Mouse (Mus musculus): ENCODE measurements around the gene Thpo. TPM values are rescaled to one million over a fixed set of nuclear protein-coding genes. Genes with fewer than 3 reads are reported as not detected.

Gene Thpo
- polyA plus RNA-seq, 1 experiment: 4.0 TPM

DNA sequence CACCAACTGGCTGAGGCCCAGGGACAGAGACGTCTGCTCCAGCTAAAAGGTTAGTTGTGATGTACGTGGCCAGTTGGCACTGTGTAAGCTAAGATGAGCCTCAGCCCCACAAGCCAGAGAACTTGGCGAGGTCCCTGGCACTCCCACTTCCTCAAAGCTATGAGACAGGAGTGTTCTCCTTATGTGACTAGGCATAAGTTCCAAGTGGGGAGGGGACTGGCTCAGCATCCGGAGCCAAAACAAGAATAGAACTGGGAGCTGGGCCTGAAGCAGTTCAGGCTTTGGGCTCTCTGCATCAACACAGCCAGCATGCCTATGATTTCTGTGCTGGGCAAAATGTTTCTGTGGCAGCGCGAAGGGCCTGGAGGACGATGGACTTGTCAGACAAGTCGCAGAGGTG lies 39.5 kb downstream of the Thpo start:
- peaks cover 8% of the 10 kb centered on the region for H3K4me1 ChIP-seq (ENCODE audit: control insufficient read depth, insufficient read depth, insufficient read length, low read length)
- H3K4me3 ChIP-seq (ENCODE audit: low read depth, low read length): no peak overlapping the region
- 67% methylated on average over 8 of the region's 8 CpGs for WGBS
- 0 out of 2 replicates have a peak overlapping the region, but pooled peaks have one; percentile 14 for H3K27ac ChIP-seq (ENCODE audit: insufficient read depth, low read depth, low read length)
- peaks cover 17% of the 10 kb centered on the region for H3K27me3 ChIP-seq (ENCODE audit: control insufficient read depth, insufficient read depth, low read length)
- H3K36me3 ChIP-seq (ENCODE audit: control insufficient read depth, insufficient read depth, low read length): peaks cover 20% of the 10 kb centered on the region
- no peak for TF ChIP-seq POLR2A (IDR thresholded peaks at IDR 0.05; ENCODE audit: low read depth, low read length)
- no peak for TF ChIP-seq CTCF (IDR thresholded peaks at IDR 0.05; ENCODE audit: extremely low read depth, insufficient read length, insufficient replicate concordance, low read depth, low read length)

DNA sequence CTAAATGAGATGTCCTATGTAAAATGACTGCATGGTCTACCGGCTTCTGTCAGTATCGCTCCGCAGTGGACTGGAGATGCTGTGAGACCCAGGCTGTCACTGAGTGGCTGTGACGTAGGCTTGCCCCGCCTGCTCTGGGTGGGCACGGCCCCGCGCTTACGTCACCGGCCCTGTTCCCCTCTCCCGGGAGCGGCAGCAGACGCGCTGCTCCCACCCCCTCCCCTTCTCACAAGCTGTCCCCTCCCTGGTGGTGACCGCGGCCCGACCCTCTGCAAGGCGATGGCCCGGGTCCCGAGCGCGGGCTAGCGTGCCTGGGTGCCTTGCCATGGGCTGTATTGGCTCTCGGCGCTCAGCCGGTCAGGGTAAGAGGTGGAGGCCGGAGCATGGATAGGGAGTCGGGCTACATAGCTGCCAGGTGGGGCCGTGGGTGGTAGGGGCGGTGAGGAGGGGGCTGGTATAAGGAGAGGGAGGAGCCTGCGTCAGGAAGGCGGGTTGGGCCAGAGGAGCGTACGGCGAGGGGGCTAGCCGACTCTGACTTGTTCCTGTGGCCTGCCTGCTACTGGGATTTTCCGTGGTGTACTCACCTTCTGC lies 41.1 kb downstream of the Thpo start, which contains the start of gene Fam131a:
Fam131a (plus strand) TSS at position 131 of the 591 bp plus-strand sequence.
- H3K27me3 ChIP-seq (ENCODE audit: control insufficient read depth, insufficient read depth, low read length): peaks cover 17% of the 10 kb centered on the region
- peaks cover 36% of the 10 kb centered on the region for H3K36me3 ChIP-seq (ENCODE audit: control insufficient read depth, insufficient read depth, low read length)
- under 1% methylated on average over 37 of the region's 37 CpGs for WGBS
- 0 out of 2 replicates have a peak within 1 kb of the TSS, but pooled peaks have one; percentile 21 for H3K27ac ChIP-seq (ENCODE audit: insufficient read depth, low read depth, low read length)
- peak within 1 kb of the TSS; percentile 60 for H3K4me3 ChIP-seq (ENCODE audit: low read depth, low read length)
- H3K4me1 ChIP-seq (ENCODE audit: control insufficient read depth, insufficient read depth, insufficient read length, low read length): peaks cover 8% of the 10 kb centered on the region
- no peak; the same call in 1 of the 2 replicates for TF ChIP-seq POLR2A (IDR thresholded peaks at IDR 0.05; ENCODE audit: low read depth, low read length)
- no peak for TF ChIP-seq CTCF (IDR thresholded peaks at IDR 0.05; ENCODE audit: extremely low read depth, insufficient read length, insufficient replicate concordance, low read depth, low read length)

DNA sequence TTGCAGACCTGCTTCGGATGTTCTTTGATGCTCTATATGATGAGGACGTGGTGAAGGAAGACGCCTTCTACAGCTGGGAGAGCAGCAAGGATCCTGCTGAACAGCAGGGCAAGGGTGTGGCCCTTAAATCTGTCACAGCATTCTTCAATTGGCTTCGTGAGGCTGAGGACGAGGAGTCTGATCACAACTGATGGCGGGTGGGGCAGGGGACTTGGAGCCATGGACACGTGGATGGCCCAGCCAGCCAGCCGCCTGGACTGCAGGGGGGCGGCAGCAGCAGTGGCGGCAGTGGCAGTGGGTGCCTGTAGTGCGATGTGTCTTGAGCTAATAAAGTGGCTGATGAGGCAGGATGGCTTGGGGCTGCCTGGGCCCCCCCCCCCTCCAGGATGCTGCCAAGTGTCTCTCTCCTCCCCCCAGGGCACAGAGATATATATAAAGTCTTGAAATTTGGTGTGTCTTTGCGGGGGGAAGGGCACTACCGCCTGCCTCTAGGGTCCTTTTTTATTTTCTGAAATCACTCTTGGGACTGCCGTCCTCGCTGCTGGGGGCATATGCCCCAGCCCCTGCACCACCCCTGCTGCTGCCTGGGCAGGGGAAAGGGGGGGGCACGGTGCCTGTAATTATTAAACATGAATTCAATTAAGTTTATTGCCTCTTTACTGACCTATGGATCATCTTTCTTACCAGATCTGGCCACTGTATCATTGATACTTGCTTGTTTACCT lies 41.9 kb downstream of the Thpo start:
- 71% methylated on average over 16 of the region's 16 CpGs for WGBS
- Histone ChIP-seq H3K36me3 (ENCODE audit: control insufficient read depth, insufficient read depth, low read length) (peaks cover 42% of the 10 kb centered on the region), H3K4me1 (ENCODE audit: control insufficient read depth, insufficient read depth, insufficient read length, low read length) (peaks cover 8% of the 10 kb centered on the region), H3K27ac (ENCODE audit: insufficient read depth, low read depth, low read length) (no peak overlapping the region), H3K27me3 (ENCODE audit: control insufficient read depth, insufficient read depth, low read length) (peaks cover 17% of the 10 kb centered on the region), H3K4me3 (ENCODE audit: low read depth, low read length) (no peak overlapping the region)
- TF ChIP-seq CTCF (IDR thresholded peaks at IDR 0.05; ENCODE audit: extremely low read depth, insufficient read length, insufficient replicate concordance, low read depth, low read length): no peak
- no peak for TF ChIP-seq POLR2A (IDR thresholded peaks at IDR 0.05; ENCODE audit: low read depth, low read length)

DNA sequence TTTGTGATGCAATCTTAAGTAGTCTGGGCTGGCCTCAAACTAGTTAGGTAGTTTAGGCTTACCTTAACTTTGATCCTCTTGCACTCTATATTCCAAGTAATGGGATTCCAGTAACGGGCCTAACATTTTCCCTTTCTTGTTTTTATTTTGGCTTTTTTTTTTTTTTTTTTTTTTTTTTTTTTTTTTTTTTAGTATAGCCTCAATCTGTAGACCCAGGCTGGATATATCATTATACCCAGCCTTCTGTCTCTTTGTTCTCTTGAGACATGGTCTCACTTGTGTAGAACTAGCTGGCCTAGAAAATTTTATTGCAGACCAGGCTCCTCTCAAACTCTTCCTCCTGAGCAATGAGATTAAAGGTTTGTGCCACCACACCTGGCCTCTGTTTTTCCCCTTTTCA lies 42.7 kb downstream of the Thpo start:
- 73% methylated on average over 1 of the region's 1 CpGs for WGBS
- peaks cover 8% of the 10 kb centered on the region for H3K4me1 ChIP-seq (ENCODE audit: control insufficient read depth, insufficient read depth, insufficient read length, low read length)
- no peak overlapping the region for H3K27ac ChIP-seq (ENCODE audit: insufficient read depth, low read depth, low read length)
- H3K36me3 ChIP-seq (ENCODE audit: control insufficient read depth, insufficient read depth, low read length): peaks cover 50% of the 10 kb centered on the region
- no peak for TF ChIP-seq POLR2A (IDR thresholded peaks at IDR 0.05; ENCODE audit: low read depth, low read length)
- TF ChIP-seq CTCF (IDR thresholded peaks at IDR 0.05; ENCODE audit: extremely low read depth, insufficient read length, insufficient replicate concordance, low read depth, low read length): no peak
- no peak overlapping the region for H3K4me3 ChIP-seq (ENCODE audit: low read depth, low read length)
- peaks cover 17% of the 10 kb centered on the region for H3K27me3 ChIP-seq (ENCODE audit: control insufficient read depth, insufficient read depth, low read length)

- 71% methylated on average over 3 of the region's 3 CpGs for WGBS
These were observed 43.5 kb downstream of the Thpo start for GRCm38 (mm10) chr16:20690774-20691173.

GRCm38 (mm10) chr16:20677974-20678675 lies 56.2 kb downstream of the Thpo start:
- H3K36me3 ChIP-seq (ENCODE audit: control insufficient read depth, insufficient read depth, low read length): peaks cover 66% of the 10 kb centered on the region
- WGBS: 47% methylated on average over 10 of the region's 10 CpGs
- H3K27me3 ChIP-seq (ENCODE audit: control insufficient read depth, insufficient read depth, low read length): no peaks in the 10 kb centered on the region
- TF ChIP-seq CTCF (IDR thresholded peaks at IDR 0.05; ENCODE audit: extremely low read depth, insufficient read length, insufficient replicate concordance, low read depth, low read length) (no peak), POLR2A (IDR thresholded peaks at IDR 0.05; ENCODE audit: low read depth, low read length) (no peak)
- H3K4me1 ChIP-seq (ENCODE audit: control insufficient read depth, insufficient read depth, insufficient read length, low read length): peaks cover 13% of the 10 kb centered on the region
- H3K4me3 ChIP-seq (ENCODE audit: low read depth, low read length): no peak overlapping the region
- no peak overlapping the region for H3K27ac ChIP-seq (ENCODE audit: insufficient read depth, low read depth, low read length)

More at GRCm38 (mm10) chr16:20690774-20691173, 43.5 kb downstream of the Thpo start:
- Histone ChIP-seq H3K4me3 (ENCODE audit: low read depth, low read length) (no peak overlapping the region), H3K4me1 (ENCODE audit: control insufficient read depth, insufficient read depth, insufficient read length, low read length) (peaks cover 3% of the 10 kb centered on the region), H3K27me3 (ENCODE audit: control insufficient read depth, insufficient read depth, low read length) (peaks cover 9% of the 10 kb centered on the region), H3K27ac (ENCODE audit: insufficient read depth, low read depth, low read length) (no peak overlapping the region), H3K36me3 (ENCODE audit: control insufficient read depth, insufficient read depth, low read length) (peaks cover 59% of the 10 kb centered on the region)
- TF ChIP-seq CTCF (IDR thresholded peaks at IDR 0.05; ENCODE audit: extremely low read depth, insufficient read length, insufficient replicate concordance, low read depth, low read length) (no peak), POLR2A (IDR thresholded peaks at IDR 0.05; ENCODE audit: low read depth, low read length) (no peak)

- H3K36me3 ChIP-seq (ENCODE audit: control insufficient read depth, insufficient read depth, low read length): peaks cover 59% of the 10 kb centered on the region
These were observed 56.9 kb downstream of the Thpo start for GRCm38 (mm10) chr16:20677380-20677779.

More at GRCm38 (mm10) chr16:20677380-20677779, 56.9 kb downstream of the Thpo start:
- WGBS: 62% methylated on average over 5 of the region's 5 CpGs
- Histone ChIP-seq H3K27ac (ENCODE audit: insufficient read depth, low read depth, low read length) (no peak overlapping the region), H3K27me3 (ENCODE audit: control insufficient read depth, insufficient read depth, low read length) (no peaks in the 10 kb centered on the region), H3K4me3 (ENCODE audit: low read depth, low read length) (no peak overlapping the region), H3K4me1 (ENCODE audit: control insufficient read depth, insufficient read depth, insufficient read length, low read length) (peaks cover 13% of the 10 kb centered on the region)
- TF ChIP-seq CTCF (IDR thresholded peaks at IDR 0.05; ENCODE audit: extremely low read depth, insufficient read length, insufficient replicate concordance, low read depth, low read length) (no peak), POLR2A (IDR thresholded peaks at IDR 0.05; ENCODE audit: low read depth, low read length) (no peak)
